Mouse (Mus musculus) MEL (cell line): ENCODE measurements around the gene Brf1. TPM values are rescaled to one million over a fixed set of nuclear protein-coding genes. Genes with fewer than 3 reads are reported as not detected.
A peak's percentile ranks its signal among the peaks of the same experiment; 100 is the strongest.

Experiments used
- DNase-seq: peaks from one replicate; pipeline ENCODE4 v3.0.0; 2011; ENCODE audit warnings: low read depth, low spot score
- H3K27ac ChIP-seq: 2 replicates; pipeline ENCODE4 v1.5.1; 2012; ENCODE audit warnings: low read depth, mild to moderate bottlenecking, control low read depth, low read length, moderate library complexity; ENCODE audit not compliant: control insufficient read depth
- H3K27me3 ChIP-seq, 2 experiments: fragments of 150-350 bp in 1 of 2; sonication (generic) in 1 of 2; 2 replicates each; pipeline ENCODE4 v1.6.1; 2012; ENCODE audit warnings: low read length in 2 of 2, mild to moderate bottlenecking in 2 of 2, improper control_type of control experiment in 1 of 2, moderate library complexity in 1 of 2; ENCODE audit not compliant: insufficient read depth in 2 of 2, control insufficient read depth in 1 of 2
- H3K36me3 ChIP-seq, 2 experiments: 2 replicates each; pipeline ENCODE4 v1.6.1; 2012 to 2014; ENCODE audit warnings: low read length in 2 of 2, improper control_type of control experiment in 1 of 2, inconsistent platforms in 1 of 2, mild to moderate bottlenecking in 1 of 2; ENCODE audit not compliant: insufficient read depth in 2 of 2, control insufficient read depth in 1 of 2
- H3K4me1 ChIP-seq, 2 experiments: fragments of 150-350 bp in 1 of 2; sonication (generic) in 1 of 2; 2 replicates each; pipeline ENCODE4 v1.6.1; 2012; ENCODE audit warnings: low read length in 2 of 2, improper control_type of control experiment in 1 of 2, mild to moderate bottlenecking in 1 of 2; ENCODE audit not compliant: insufficient read depth in 2 of 2, control insufficient read depth in 1 of 2
- H3K4me3 ChIP-seq, 2 experiments: fragments of 150-350 bp in 1 of 2; sonication (generic) in 1 of 2; 2 replicates each; pipeline ENCODE4 v1.5.1; 2012; ENCODE audit warnings: low read depth in 2 of 2, low read length in 2 of 2, mild to moderate bottlenecking in 2 of 2, moderate library complexity in 2 of 2, control low read depth in 1 of 2, improper control_type of control experiment in 1 of 2; ENCODE audit not compliant: control insufficient read depth in 1 of 2, insufficient read depth in 1 of 2
- H3K79me2 ChIP-seq: 2 replicates; pipeline ENCODE4 v1.6.1; 2012; ENCODE audit warnings: mild to moderate bottlenecking, low read length, moderate library complexity; ENCODE audit not compliant: control insufficient read depth, poor library complexity, insufficient read depth
- H3K9ac ChIP-seq: 2 replicates; pipeline ENCODE4 v1.6.1; 2012; ENCODE audit warnings: low read depth, mild to moderate bottlenecking, control low read depth, low read length, moderate library complexity; ENCODE audit not compliant: control insufficient read depth, poor library complexity, severe bottlenecking
- H3K9me3 ChIP-seq: fragments of 150-350 bp; sonication (generic); replicated peaks from 2 replicates; pipeline ENCODE4 v1.6.1; 2012; ENCODE audit warnings: mild to moderate bottlenecking, low read length, improper control_type of control experiment, moderate library complexity; ENCODE audit not compliant: insufficient read depth
- BHLHE40 ChIP-seq: IDR thresholded peaks from 2 replicates; pipeline ENCODE4 v1.6.1; 2012; ENCODE audit warnings: low read depth, mild to moderate bottlenecking, inconsistent platforms, low read length, improper control_type of control experiment, borderline replicate concordance
- CHD1 ChIP-seq: IDR thresholded peaks from 2 replicates; pipeline ENCODE4 v1.6.1; 2012; ENCODE audit warnings: low read depth, mild to moderate bottlenecking, inconsistent platforms, low read length, improper control_type of control experiment
- E2F4 ChIP-seq: IDR thresholded peaks from 2 replicates; pipeline ENCODE4 v1.6.1; 2011; ENCODE audit warnings: low read depth, low read length, improper control_type of control experiment, borderline replicate concordance
- ELF1 ChIP-seq: IDR thresholded peaks from 2 replicates; pipeline ENCODE4 v1.6.1; 2014; ENCODE audit warnings: low read depth, mild to moderate bottlenecking, inconsistent platforms, low read length, improper control_type of control experiment, moderate library complexity
- ETS1 ChIP-seq: IDR thresholded peaks from 2 replicates; pipeline ENCODE4 v1.6.1; 2012; ENCODE audit warnings: low read depth, mild to moderate bottlenecking, inconsistent platforms, low read length, improper control_type of control experiment, moderate library complexity
- HCFC1 ChIP-seq: IDR thresholded peaks from 2 replicates; pipeline ENCODE4 v1.6.1; 2012; ENCODE audit warnings: low read depth, mild to moderate bottlenecking, inconsistent platforms, low read length, improper control_type of control experiment, moderate library complexity
- JUND ChIP-seq: IDR thresholded peaks from 2 replicates; pipeline ENCODE4 v1.6.1; 2011; ENCODE audit warnings: low read depth, mild to moderate bottlenecking, improper control_type of control experiment, low read length
- MAFK ChIP-seq: IDR thresholded peaks from 2 replicates; pipeline ENCODE4 v1.6.1; 2011; ENCODE audit warnings: low read depth, mild to moderate bottlenecking, low read length, improper control_type of control experiment, borderline replicate concordance
- MAZ ChIP-seq: IDR thresholded peaks from 2 replicates; pipeline ENCODE4 v1.6.1; 2012; ENCODE audit warnings: low read depth, mild to moderate bottlenecking, inconsistent platforms, low read length, improper control_type of control experiment
- MXI1 ChIP-seq: IDR thresholded peaks from 2 replicates; pipeline ENCODE4 v1.6.1; 2011; ENCODE audit warnings: mild to moderate bottlenecking, low read depth, low read length, improper control_type of control experiment
- NELFE ChIP-seq: IDR thresholded peaks from 2 replicates; pipeline ENCODE4 v1.6.1; 2011; ENCODE audit warnings: low read depth, low read length, improper control_type of control experiment
- NRF1 ChIP-seq: IDR thresholded peaks from 2 replicates; pipeline ENCODE4 v1.6.1; 2014; ENCODE audit warnings: low read depth, mild to moderate bottlenecking, inconsistent platforms, low read length, improper control_type of control experiment, moderate library complexity; ENCODE audit not compliant: poor library complexity, insufficient read depth, severe bottlenecking
- POLR2A ChIP-seq, 2 experiments: IDR thresholded peaks; 2 replicates each; pipeline ENCODE4 v1.6.1; 2011 to 2012; ENCODE audit warnings: low read length in 2 of 2, mild to moderate bottlenecking in 2 of 2, control low read depth in 1 of 2, improper control_type of control experiment in 1 of 2, low read depth in 1 of 2, moderate library complexity in 1 of 2; ENCODE audit not compliant: control insufficient read depth in 1 of 2, insufficient read depth in 1 of 2, poor library complexity in 1 of 2
- POLR2AphosphoS2 ChIP-seq: IDR thresholded peaks from 2 replicates; pipeline ENCODE4 v1.6.1; 2011; ENCODE audit warnings: low read length, improper control_type of control experiment
- POLR2AphosphoS5 ChIP-seq: IDR thresholded peaks from 2 replicates; pipeline ENCODE4 v1.6.1; 2012; ENCODE audit warnings: low read depth, borderline replicate concordance, mild to moderate bottlenecking, inconsistent platforms, low read length, moderate library complexity, mixed read lengths
- SIN3A ChIP-seq: IDR thresholded peaks from 2 replicates; pipeline ENCODE4 v1.6.1; 2012; ENCODE audit warnings: low read length, improper control_type of control experiment, inconsistent platforms
- TAL1 ChIP-seq: IDR thresholded peaks from 2 replicates; pipeline ENCODE4 v1.6.1; 2012; ENCODE audit warnings: mild to moderate bottlenecking, inconsistent platforms, low read length, moderate library complexity, mixed read lengths
- TBP ChIP-seq: IDR thresholded peaks from 2 replicates; pipeline ENCODE4 v1.8.0; 2011; ENCODE audit warnings: low read depth, low read length, improper control_type of control experiment
- TCF12 ChIP-seq: IDR thresholded peaks from 2 replicates; pipeline ENCODE4 v1.6.1; 2014; ENCODE audit warnings: low read depth, mild to moderate bottlenecking, inconsistent platforms, low read length, improper control_type of control experiment, moderate library complexity
- UBTF ChIP-seq: IDR thresholded peaks from 2 replicates; pipeline ENCODE4 v1.6.1; 2012; ENCODE audit warnings: low read depth, mild to moderate bottlenecking, inconsistent platforms, low read length, improper control_type of control experiment, moderate library complexity, borderline replicate concordance; ENCODE audit not compliant: insufficient read depth
- USF1 ChIP-seq: IDR thresholded peaks from 2 replicates; pipeline ENCODE4 v1.6.1; 2014; ENCODE audit warnings: low read depth, mild to moderate bottlenecking, inconsistent platforms, low read length, improper control_type of control experiment, moderate library complexity
- ZC3H11A ChIP-seq: IDR thresholded peaks from 2 replicates; pipeline ENCODE4 v1.6.1; 2012; ENCODE audit warnings: low read depth, mild to moderate bottlenecking, inconsistent platforms, low read length, improper control_type of control experiment
- ZMIZ1 ChIP-seq: IDR thresholded peaks from 2 replicates; pipeline ENCODE4 v1.6.1; 2012; ENCODE audit warnings: low read depth, mild to moderate bottlenecking, inconsistent platforms, low read length, improper control_type of control experiment, moderate library complexity
- polyA plus RNA-seq, 2 experiments: library from polyadenylated mRNA; stranded (reverse) in 1 of 2; unstranded in 1 of 2; fragments of >175 nt in 1 of 2; fragments of >200 nt in 1 of 2; gene quantifications; 2 replicates each; pipeline versions ENCODE4 v1.2.1 to v1.2.4; 2012; ENCODE audit warnings: low replicate concordance in 2 of 2, low read depth in 1 of 2; ENCODE audit not compliant: insufficient read length in 2 of 2, insufficient read depth in 1 of 2, missing spikeins in 1 of 2
- total RNA-seq: library from RNA; depleted of rRNA; stranded (reverse); fragments of 300-350 nt; gene quantifications from 2 replicates; pipeline ENCODE4 v1.2.3, GENCODE M21; 2012

Brf1 gene
- total and polyA plus RNA-seq, 3 experiments: 105 to 159 TPM; not detected in 1

DNA sequence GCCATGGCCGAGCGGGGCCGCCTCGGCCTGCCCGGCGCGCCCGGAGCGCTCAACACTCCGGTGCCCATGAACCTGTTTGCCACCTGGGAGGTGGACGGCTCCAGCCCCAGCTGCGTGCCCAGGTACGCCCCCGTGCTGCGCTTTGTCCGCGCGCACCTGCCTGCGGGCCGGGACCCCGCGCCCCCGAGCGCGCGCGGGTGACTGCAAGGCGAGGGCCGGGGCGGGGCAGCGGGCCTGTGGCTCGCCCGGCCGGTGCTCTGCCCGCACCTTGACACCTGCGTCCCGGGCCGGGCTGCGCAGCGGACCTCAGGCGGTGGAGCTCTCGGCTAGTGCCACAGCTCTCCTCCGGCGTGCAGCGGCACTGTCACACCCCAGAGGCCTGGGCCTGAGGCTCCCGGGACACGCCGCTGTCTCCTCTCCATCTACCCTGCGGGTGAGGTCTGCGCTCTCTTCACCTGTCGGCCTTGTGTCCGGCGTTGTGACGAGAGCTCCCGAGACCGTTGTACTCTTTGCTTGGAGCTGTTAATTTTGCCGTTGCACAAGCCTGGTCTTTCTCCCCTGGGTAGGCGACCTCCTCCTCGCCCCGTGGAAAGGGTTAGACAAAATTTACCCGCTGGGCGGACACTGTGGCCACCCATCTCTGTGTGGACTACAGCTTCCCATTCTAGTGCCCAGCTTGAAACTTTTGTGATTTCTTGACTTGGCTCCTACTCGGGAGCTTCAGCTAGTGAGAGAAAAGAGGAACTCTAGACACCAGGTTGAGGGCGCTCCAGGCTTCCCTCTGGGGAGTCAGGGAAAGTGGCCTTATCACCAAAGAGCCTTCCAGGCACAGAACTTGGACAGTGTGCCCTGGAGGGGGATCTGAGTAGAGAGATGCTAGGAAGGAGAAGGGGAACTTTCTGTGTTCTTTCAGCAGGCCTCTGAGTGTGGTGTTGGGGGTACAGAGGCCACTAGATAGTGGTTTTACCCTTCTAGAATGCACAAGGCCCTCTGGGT lies 14.4 kb upstream of the Brf1 start (continued):
- TF ChIP-seq HCFC1 (no peak), BHLHE40 (no peak), POLR2A (IDR thresholded peaks at IDR 0.05; ENCODE audit: control insufficient read depth in 1 of 2, insufficient read depth in 1 of 2, low read depth in 1 of 2, low read length in 2 of 2, poor library complexity in 1 of 2) (peak in 1 of 2 experiments; percentile 16; a peak in 1 of 4 replicates), TAL1 (peak; percentile 65), TCF12 (peak; percentile 47; the same call in 1 of the 2 replicates)

DNA sequence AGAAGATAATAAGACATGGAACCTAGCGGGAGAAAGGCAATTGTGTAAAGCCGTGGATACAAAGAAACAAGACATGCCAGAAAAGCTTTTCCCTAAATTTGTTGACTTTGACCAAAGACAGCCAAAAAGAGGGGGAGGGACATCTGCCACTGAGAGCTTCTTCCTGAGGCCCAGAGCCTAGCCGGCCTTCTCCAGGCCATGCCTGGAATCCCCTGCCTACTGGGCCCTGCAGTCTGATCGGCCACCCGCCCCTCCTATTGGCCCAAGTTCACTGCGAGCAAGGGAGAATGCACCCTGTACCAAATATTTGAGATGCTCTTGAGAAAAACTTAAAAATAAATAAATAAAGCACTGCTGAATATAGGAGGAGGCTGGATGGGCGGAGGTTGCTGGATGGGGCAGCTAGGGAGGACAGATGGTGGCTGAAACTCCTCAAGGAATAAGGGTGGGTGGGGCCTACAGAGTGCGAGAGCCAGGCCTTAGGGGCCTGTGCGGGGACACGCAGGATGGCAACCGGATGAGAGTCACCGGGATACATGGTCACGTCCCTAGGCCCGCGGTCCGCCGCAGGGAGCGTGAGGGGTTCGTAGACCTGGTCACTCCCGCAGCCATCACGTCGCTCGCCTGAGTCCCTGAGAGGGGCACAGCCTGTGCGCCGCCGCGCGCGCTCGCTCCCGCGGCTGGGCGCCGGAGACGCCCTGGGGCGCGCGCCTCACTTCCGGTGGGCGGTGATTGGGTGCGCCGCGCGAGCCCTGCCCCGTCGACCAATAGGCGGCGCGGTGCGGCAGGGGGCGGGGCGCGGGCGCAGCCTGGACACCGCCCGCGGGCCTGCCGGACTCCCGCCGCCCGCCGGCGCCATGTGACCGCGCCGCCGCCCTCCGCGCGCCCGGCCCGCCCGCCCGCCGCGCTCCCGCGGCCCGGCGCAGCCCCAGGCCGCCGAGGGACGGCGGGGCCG lies 13.4 kb upstream of the Brf1 start, which contains the start of gene Pacs2:
Pacs2 (plus strand) TSS at position 905 of the 955 bp plus-strand sequence.
- Histone ChIP-seq H3K9ac (peak within 1 kb of the TSS; percentile 78), H3K4me1 (peaks cover 16 to 41% of the 10 kb centered on the region in 2 experiments)
- peak; percentile 60 for TF ChIP-seq TCF12
- peak; percentile 89 for TF ChIP-seq ZMIZ1
- TF ChIP-seq TBP: peak; percentile 84
- TF ChIP-seq POLR2AphosphoS2: peak; percentile 79; the same call in 1 of the 2 replicates
- peak; percentile 22; the same call in 1 of the 2 replicates for TF ChIP-seq MXI1
- TF ChIP-seq NELFE: peak; percentile 98
- TF ChIP-seq POLR2AphosphoS5: peak; percentile 83; the same call in 1 of the 2 replicates
- peak; percentile 49 for TF ChIP-seq NRF1
- TF ChIP-seq SIN3A: peak; percentile 77
- TF ChIP-seq UBTF: no peak; the same call in 1 of the 2 replicates
- TF ChIP-seq ELF1: peak; percentile 55
- no peak for TF ChIP-seq E2F4
- TF ChIP-seq ZC3H11A: no peak
- TF ChIP-seq JUND: no peak
- peak; percentile 64 for TF ChIP-seq HCFC1
- peak; percentile 60 for TF ChIP-seq USF1
- TF ChIP-seq MAFK: no peak
- peak; percentile 98 to 99 for TF ChIP-seq POLR2A (IDR thresholded peaks at IDR 0.05; ENCODE audit: control insufficient read depth in 1 of 2, insufficient read depth in 1 of 2, low read depth in 1 of 2, low read length in 2 of 2, poor library complexity in 1 of 2)
- peak; percentile 70; the same call in 1 of the 2 replicates for TF ChIP-seq CHD1
- TF ChIP-seq MAZ: no peak
- TF ChIP-seq ETS1: no peak
- TF ChIP-seq, all 39 proteins: peak for 14
- Histone ChIP-seq H3K27ac (peak within 1 kb of the TSS; percentile 57), H3K4me3 (peak within 1 kb of the TSS; percentile 60 to 76), H3K27me3 (no peaks in the 10 kb centered on the region), H3K79me2 (peaks cover 30% of the 10 kb centered on the region), H3K36me3 (peaks cover 0 to 22% of the 10 kb centered on the region in 2 experiments; a peak in 2 of 4 replicates), H3K9me3 (no peaks in the 10 kb centered on the region)
- DNase-seq: peak; percentile 99
